In the genomic region with DNA sequence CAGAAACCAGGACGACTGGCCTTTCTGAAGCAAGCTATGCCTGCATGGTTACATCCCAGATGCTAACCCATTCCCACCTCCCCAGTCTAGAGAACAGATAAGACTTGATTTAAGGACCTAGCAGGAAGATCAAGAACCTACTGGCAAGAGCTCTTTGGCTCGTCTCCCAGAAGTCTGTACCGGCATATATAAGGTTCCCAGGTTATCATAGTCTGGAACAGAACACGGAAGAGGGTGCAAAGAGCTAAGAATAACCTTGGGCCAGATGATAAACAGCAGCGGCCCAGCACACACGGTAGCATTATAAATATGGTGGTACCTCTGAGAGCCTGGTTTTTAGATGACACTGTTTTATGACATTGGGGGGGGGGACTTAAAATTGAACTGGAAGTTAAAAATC, we compare ENCODE assay signal across 18 mouse cellular contexts.
"Had no signal": no experiment of that assay in that cellular context is flagged by ENCODE, and none has a peak within 500 bp of the region (broad histone marks: within the 10 kb centered on the region; RNA-seq: fewer than 3 reads in every experiment).

No protein-coding gene starts in this region.

- H3K4me1 ChIP-seq: midbrain, embryonic 12.5 days had no signal

- H3K4me3 ChIP-seq: midbrain, embryonic 10.5 days; midbrain, embryonic 12.5 days; myocyte; neural tube, embryonic 13.5 days; neural tube, embryonic 15.5 days had no signal

- DNase-seq: lung, embryonic 14.5 days; lung, postnatal 10 days; lung, postnatal 4 days; midbrain, embryonic 14.5 days; retina, postnatal 1 day; right cerebral cortex, adult 18-20 months; right cerebral cortex, postnatal 25 days; right cerebral cortex, postnatal 4 days; spleen, adult 18-20 months; thymus, adult 18-20 months; thymus, postnatal 14 days; thymus, postnatal 36 days had no signal

- H3K36me3 ChIP-seq: midbrain, embryonic 12.5 days; neural tube, embryonic 15.5 days had no signal

- H3K27me3 ChIP-seq: midbrain, embryonic 12.5 days; neural tube, embryonic 13.5 days; neural tube, embryonic 15.5 days had no signal

- ATAC-seq: midbrain, embryonic 16.5 days had no signal

- H3K9ac ChIP-seq: lung, embryonic 14.5 days; midbrain, embryonic 12.5 days; neural tube, embryonic 13.5 days; neural tube, embryonic 15.5 days had no signal

- H3K9me3 ChIP-seq: midbrain, embryonic 12.5 days; neural tube, embryonic 13.5 days; neural tube, embryonic 15.5 days had no signal

- H3K27ac ChIP-seq: midbrain, embryonic 10.5 days; midbrain, embryonic 12.5 days; neural tube, embryonic 13.5 days; neural tube, embryonic 15.5 days had no signal

- H3K4me2 ChIP-seq: lung, embryonic 14.5 days; midbrain, embryonic 12.5 days; neural tube, embryonic 13.5 days; neural tube, embryonic 15.5 days had no signal
